Mouse (Mus musculus): ENCODE data around the gene Vmn2r83. TPM values are rescaled to one million over a fixed set of nuclear protein-coding genes. Genes with fewer than 3 reads are reported as not detected.

Vmn2r83 gene
- polyA plus RNA-seq, 1 experiment from 2014 or later: not detected

GRCm38 (mm10) chr10:79535431-79535830 lies 66.9 kb downstream of the Vmn2r83 start:
- no peak for ATAC-seq (ENCODE audit: low FRiP score)
- 76% methylated on average over 1 of the region's 1 CpGs for WGBS
- H3K9ac ChIP-seq: no peak overlapping the region

GRCm38 (mm10) chr10:79536461-79537080 lies 68.0 kb downstream of the Vmn2r83 start:
- H3K9ac ChIP-seq: no peak overlapping the region
- peaks cover 39% of the 10 kb centered on the region for H3K36me3 ChIP-seq (replicated peaks; ENCODE audit: control insufficient read depth, insufficient read depth)
- H3K4me2 ChIP-seq (replicated peaks): no peak overlapping the region
- no peak overlapping the region for H3K27ac ChIP-seq
- H3K4me3 ChIP-seq (replicated peaks; ENCODE audit: low read length): no peak overlapping the region
- no peak for DNase-seq (ENCODE audit: low spot score)
- WGBS: 83% methylated on average over 12 of the region's 12 CpGs
- no peaks in the 10 kb centered on the region for H3K9me3 ChIP-seq (ENCODE audit: control insufficient read depth, low read length)
- H3K27me3 ChIP-seq (ENCODE audit: control insufficient read depth, insufficient read depth, low read length): 0 out of 2 replicates have a peak, but pooled peaks cover 4% of the 10 kb centered on the region
- H3K4me1 ChIP-seq (replicated peaks; ENCODE audit: control insufficient read depth, insufficient read depth, low read length): peaks cover 5% of the 10 kb centered on the region
- no peak for ATAC-seq (ENCODE audit: low FRiP score)

More at GRCm38 (mm10) chr10:79535431-79535830, 66.9 kb downstream of the Vmn2r83 start:
- Histone ChIP-seq H3K27ac (no peak overlapping the region), H3K4me1 (replicated peaks; ENCODE audit: control insufficient read depth, insufficient read depth, low read length) (peaks cover 5% of the 10 kb centered on the region), H3K4me2 (replicated peaks) (no peak overlapping the region), H3K4me3 (replicated peaks; ENCODE audit: low read length) (no peak overlapping the region), H3K27me3 (ENCODE audit: control insufficient read depth, insufficient read depth, low read length) (0 out of 2 replicates have a peak, but pooled peaks cover 4% of the 10 kb centered on the region), H3K36me3 (replicated peaks; ENCODE audit: control insufficient read depth, insufficient read depth) (peaks cover 27% of the 10 kb centered on the region), H3K9me3 (ENCODE audit: control insufficient read depth, low read length) (no peaks in the 10 kb centered on the region)
- no peak for DNase-seq (ENCODE audit: low spot score)

- no peak overlapping the region for H3K9ac ChIP-seq
- H3K36me3 ChIP-seq (replicated peaks; ENCODE audit: control insufficient read depth, insufficient read depth): peaks cover 46% of the 10 kb centered on the region
- ATAC-seq (ENCODE audit: low FRiP score): no peak
- 0 out of 2 replicates have a peak, but pooled peaks cover 4% of the 10 kb centered on the region for H3K27me3 ChIP-seq (ENCODE audit: control insufficient read depth, insufficient read depth, low read length)
- H3K9me3 ChIP-seq (ENCODE audit: control insufficient read depth, low read length): no peaks in the 10 kb centered on the region
- H3K4me3 ChIP-seq (replicated peaks; ENCODE audit: low read length): no peak overlapping the region
- DNase-seq (ENCODE audit: low spot score): no peak
- no peak overlapping the region for H3K4me2 ChIP-seq (replicated peaks)
- 91% methylated on average over 7 of the region's 7 CpGs for WGBS
- H3K4me1 ChIP-seq (replicated peaks; ENCODE audit: control insufficient read depth, insufficient read depth, low read length): peaks cover 5% of the 10 kb centered on the region
- no peak overlapping the region for H3K27ac ChIP-seq
These were observed 68.7 kb downstream of the Vmn2r83 start for GRCm38 (mm10) chr10:79537271-79537670.

GRCm38 (mm10) chr10:79537781-79538180 lies 69.2 kb downstream of the Vmn2r83 start:
- H3K4me2 ChIP-seq (replicated peaks): no peak overlapping the region
- H3K27me3 ChIP-seq (ENCODE audit: control insufficient read depth, insufficient read depth, low read length): 0 out of 2 replicates have a peak, but pooled peaks cover 4% of the 10 kb centered on the region
- no peak for DNase-seq (ENCODE audit: low spot score)
- no peak overlapping the region for H3K4me3 ChIP-seq (replicated peaks; ENCODE audit: low read length)
- H3K27ac ChIP-seq: no peak overlapping the region
- no peak overlapping the region for H3K9ac ChIP-seq
- peaks cover 51% of the 10 kb centered on the region for H3K36me3 ChIP-seq (replicated peaks; ENCODE audit: control insufficient read depth, insufficient read depth)
- H3K9me3 ChIP-seq (ENCODE audit: control insufficient read depth, low read length): no peaks in the 10 kb centered on the region
- WGBS: 86% methylated on average over 2 of the region's 2 CpGs
- no peak for ATAC-seq (ENCODE audit: low FRiP score)
- peaks cover 5% of the 10 kb centered on the region for H3K4me1 ChIP-seq (replicated peaks; ENCODE audit: control insufficient read depth, insufficient read depth, low read length)

- H3K36me3 ChIP-seq (replicated peaks; ENCODE audit: control insufficient read depth, insufficient read depth): peaks cover 56% of the 10 kb centered on the region
- H3K4me3 ChIP-seq (replicated peaks; ENCODE audit: low read length): no peak overlapping the region
- no peak overlapping the region for H3K4me2 ChIP-seq (replicated peaks)
- no peak overlapping the region for H3K9ac ChIP-seq
- H3K9me3 ChIP-seq (ENCODE audit: control insufficient read depth, low read length): no peaks in the 10 kb centered on the region
- no peak overlapping the region for H3K27ac ChIP-seq
- WGBS: 87% methylated on average over 3 of the region's 3 CpGs
- H3K27me3 ChIP-seq (ENCODE audit: control insufficient read depth, insufficient read depth, low read length): 0 out of 2 replicates have a peak, but pooled peaks cover 4% of the 10 kb centered on the region
- DNase-seq (ENCODE audit: low spot score): no peak
- no peak for ATAC-seq (ENCODE audit: low FRiP score)
- peaks cover 5% of the 10 kb centered on the region for H3K4me1 ChIP-seq (replicated peaks; ENCODE audit: control insufficient read depth, insufficient read depth, low read length)
These were observed 69.8 kb downstream of the Vmn2r83 start for GRCm38 (mm10) chr10:79538323-79538722.

GRCm38 (mm10) chr10:79538873-79539272 lies 70.3 kb downstream of the Vmn2r83 start:
- no peak overlapping the region for H3K4me3 ChIP-seq (replicated peaks; ENCODE audit: low read length)
- peaks cover 2% of the 10 kb centered on the region; the same call in 1 of the 2 replicates for H3K4me1 ChIP-seq (replicated peaks; ENCODE audit: control insufficient read depth, insufficient read depth, low read length)
- no peak overlapping the region for H3K4me2 ChIP-seq (replicated peaks)
- peaks cover 62% of the 10 kb centered on the region for H3K36me3 ChIP-seq (replicated peaks; ENCODE audit: control insufficient read depth, insufficient read depth)
- 0 out of 2 replicates have a peak, but pooled peaks cover 4% of the 10 kb centered on the region for H3K27me3 ChIP-seq (ENCODE audit: control insufficient read depth, insufficient read depth, low read length)
- no peaks in the 10 kb centered on the region for H3K9me3 ChIP-seq (ENCODE audit: control insufficient read depth, low read length)
- H3K9ac ChIP-seq: no peak overlapping the region
- no peak for DNase-seq (ENCODE audit: low spot score)
- no peak for ATAC-seq (ENCODE audit: low FRiP score)
- no peak overlapping the region for H3K27ac ChIP-seq
- 84% methylated on average over 4 of the region's 4 CpGs for WGBS

- DNase-seq (ENCODE audit: low spot score) (no peak), ATAC-seq (ENCODE audit: low FRiP score) (no peak)
- 95% methylated on average over 16 of the region's 16 CpGs for WGBS
- Histone ChIP-seq H3K9ac (no peak overlapping the region), H3K4me1 (replicated peaks; ENCODE audit: control insufficient read depth, insufficient read depth, low read length) (no peaks in the 10 kb centered on the region), H3K36me3 (replicated peaks; ENCODE audit: control insufficient read depth, insufficient read depth) (peaks cover 72% of the 10 kb centered on the region), H3K4me2 (replicated peaks) (no peak overlapping the region), H3K27ac (no peak overlapping the region), H3K27me3 (ENCODE audit: control insufficient read depth, insufficient read depth, low read length) (no peaks in the 10 kb centered on the region), H3K9me3 (ENCODE audit: control insufficient read depth, low read length) (no peaks in the 10 kb centered on the region), H3K4me3 (replicated peaks; ENCODE audit: low read length) (no peak overlapping the region)
These were observed 71.4 kb downstream of the Vmn2r83 start for GRCm38 (mm10) chr10:79539701-79540495.

GRCm38 (mm10) chr10:79540746-79541145 lies 72.2 kb downstream of the Vmn2r83 start:
- ATAC-seq (ENCODE audit: low FRiP score): no peak
- WGBS: 96% methylated on average over 11 of the region's 11 CpGs
- peaks cover 80% of the 10 kb centered on the region for H3K36me3 ChIP-seq (replicated peaks; ENCODE audit: control insufficient read depth, insufficient read depth)

GRCm38 (mm10) chr10:79541522-79541921 lies 73.0 kb downstream of the Vmn2r83 start:
- ATAC-seq (ENCODE audit: low FRiP score) (no peak), DNase-seq (ENCODE audit: low spot score) (no peak)
- no peak overlapping the region for H3K4me2 ChIP-seq (replicated peaks)
- no peaks in the 10 kb centered on the region for H3K9me3 ChIP-seq (ENCODE audit: control insufficient read depth, low read length)
- no peak overlapping the region for H3K27ac ChIP-seq
- 72% methylated on average over 15 of the region's 15 CpGs for WGBS
- peaks cover 88% of the 10 kb centered on the region for H3K36me3 ChIP-seq (replicated peaks; ENCODE audit: control insufficient read depth, insufficient read depth)
- no peaks in the 10 kb centered on the region for H3K4me1 ChIP-seq (replicated peaks; ENCODE audit: control insufficient read depth, insufficient read depth, low read length)
- H3K9ac ChIP-seq: no peak overlapping the region
- no peak overlapping the region for H3K4me3 ChIP-seq (replicated peaks; ENCODE audit: low read length)
- no peaks in the 10 kb centered on the region for H3K27me3 ChIP-seq (ENCODE audit: control insufficient read depth, insufficient read depth, low read length)

More at GRCm38 (mm10) chr10:79540746-79541145, 72.2 kb downstream of the Vmn2r83 start:
- H3K27me3 ChIP-seq (ENCODE audit: control insufficient read depth, insufficient read depth, low read length): no peaks in the 10 kb centered on the region
- H3K27ac ChIP-seq: no peak overlapping the region
- H3K4me1 ChIP-seq (replicated peaks; ENCODE audit: control insufficient read depth, insufficient read depth, low read length): no peaks in the 10 kb centered on the region
- no peak for DNase-seq (ENCODE audit: low spot score)
- H3K9ac ChIP-seq: no peak overlapping the region
- no peak overlapping the region for H3K4me3 ChIP-seq (replicated peaks; ENCODE audit: low read length)
- H3K4me2 ChIP-seq (replicated peaks): no peak overlapping the region
- H3K9me3 ChIP-seq (ENCODE audit: control insufficient read depth, low read length): no peaks in the 10 kb centered on the region
